29 mouse cellular contexts compared by ENCODE assay signal in the genomic region with DNA sequence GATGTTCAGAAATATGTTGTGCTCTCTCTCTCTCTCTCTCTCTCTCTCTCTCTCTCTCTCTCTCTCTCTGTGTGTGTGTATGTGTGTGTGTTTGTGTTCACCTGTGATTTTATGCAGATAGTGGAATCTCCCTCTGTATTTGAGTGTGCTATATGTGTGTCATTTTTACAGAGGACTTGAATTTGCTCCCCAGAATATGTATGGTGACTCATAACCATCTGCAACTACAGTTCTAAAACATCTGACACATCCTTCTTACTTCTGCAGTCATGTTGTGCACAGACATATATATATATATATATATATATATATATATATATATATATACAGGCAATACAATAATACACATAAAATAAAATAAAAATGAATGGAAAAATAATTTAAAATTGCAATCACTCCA.
"Had no signal": no experiment of that assay in that cellular context is flagged by ENCODE, and none has a peak within 500 bp of the region (broad histone marks: within the 10 kb centered on the region; RNA-seq: fewer than 3 reads in every experiment).

No protein-coding gene starts in this region.

- H3K9me3 ChIP-seq: embryonic facial prominence, embryonic 10.5 days; embryonic facial prominence, embryonic 12.5 days; embryonic facial prominence, embryonic 13.5 days; embryonic facial prominence, embryonic 15.5 days; forebrain, embryonic 10.5 days; forebrain, embryonic 12.5 days; forebrain, embryonic 13.5 days; forebrain, embryonic 15.5 days; heart, embryonic 10.5 days had no signal

- ATAC-seq: forebrain, embryonic 13.5 days; forebrain, embryonic 14.5 days; forebrain, embryonic 15.5 days; forebrain, embryonic 16.5 days had no signal

- H3K9ac ChIP-seq: embryonic facial prominence, embryonic 12.5 days; embryonic facial prominence, embryonic 13.5 days; embryonic facial prominence, embryonic 15.5 days; forebrain, embryonic 12.5 days; forebrain, embryonic 13.5 days; forebrain, embryonic 15.5 days had no signal

- H3K27me3 ChIP-seq: embryonic facial prominence, embryonic 12.5 days; embryonic facial prominence, embryonic 13.5 days; embryonic facial prominence, embryonic 15.5 days; forebrain, embryonic 12.5 days; forebrain, embryonic 13.5 days; forebrain, embryonic 15.5 days had no signal

- DNase-seq: cerebellum, adult 8-10 months; cerebellum, adult 9-10 months; cerebellum, adult 9-11 months; cerebellum, postnatal 10 days; cerebellum, postnatal 14 days; cerebellum, postnatal 25 days; cerebellum, postnatal 36 days; embryo, embryonic 11 days; gastrocnemius, adult 2 months; gastrocnemius, postnatal 10 days; gastrocnemius, postnatal 14 days; gastrocnemius, postnatal 25 days; gastrocnemius, postnatal 36 days; heart, adult 11 months; heart, adult 18-20 months; heart, adult 2 months had no signal

- H3K4me3 ChIP-seq: embryonic facial prominence, embryonic 10.5 days; embryonic facial prominence, embryonic 12.5 days; embryonic facial prominence, embryonic 13.5 days; embryonic facial prominence, embryonic 15.5 days; erythroblast, embryonic 14.5 days; forebrain, embryonic 10.5 days; forebrain, embryonic 12.5 days; forebrain, embryonic 13.5 days; forebrain, embryonic 15.5 days; gastrocnemius, adult 2 months; heart, adult 2 months; heart, embryonic 10.5 days had no signal

- H3K36me3 ChIP-seq: embryonic facial prominence, embryonic 10.5 days; embryonic facial prominence, embryonic 12.5 days; embryonic facial prominence, embryonic 13.5 days; embryonic facial prominence, embryonic 15.5 days; forebrain, embryonic 10.5 days; forebrain, embryonic 12.5 days; forebrain, embryonic 15.5 days; heart, embryonic 10.5 days had no signal

- H3K4me1 ChIP-seq: embryonic facial prominence, embryonic 10.5 days; embryonic facial prominence, embryonic 12.5 days; embryonic facial prominence, embryonic 13.5 days; embryonic facial prominence, embryonic 15.5 days; forebrain, embryonic 10.5 days; forebrain, embryonic 12.5 days; forebrain, embryonic 13.5 days; forebrain, embryonic 15.5 days; heart, embryonic 10.5 days had no signal

- H3K4me2 ChIP-seq: embryonic facial prominence, embryonic 12.5 days; embryonic facial prominence, embryonic 13.5 days; embryonic facial prominence, embryonic 15.5 days; forebrain, embryonic 12.5 days; forebrain, embryonic 13.5 days; forebrain, embryonic 15.5 days; heart, embryonic 11.5 days had no signal

- H3K27ac ChIP-seq: embryonic facial prominence, embryonic 10.5 days; embryonic facial prominence, embryonic 12.5 days; embryonic facial prominence, embryonic 13.5 days; embryonic facial prominence, embryonic 15.5 days; forebrain, embryonic 10.5 days; forebrain, embryonic 12.5 days; forebrain, embryonic 13.5 days; forebrain, embryonic 15.5 days; gastrocnemius, adult 2 months; heart, adult 2 months; heart, embryonic 10.5 days had no signal
